Mouse (Mus musculus) spleen, adult 2 months (tissue): ENCODE measurements at regions not wholly inside any gene's neighbourhood (a gene's known extent, or its start where the extent isn't known, plus 50 kb on each side); places are given as distances from the start of the nearest gene placed in this dataset.

ENCODE experiments used
- CTCF ChIP-seq: fragments of 200-500 bp; IDR thresholded peaks from 2 replicates; pipeline ENCODE4 v1.5.1; 2011; ENCODE audit warnings: mild to moderate bottlenecking, inconsistent platforms; ENCODE audit not compliant: insufficient read depth, insufficient read length, insufficient replicate concordance; ENCODE audit errors: extremely low read depth
- POLR2A ChIP-seq: fragments of 200-500 bp; IDR thresholded peaks from 2 replicates; pipeline ENCODE4 v1.6.1; 2011; ENCODE audit warnings: low read depth, low read length, inconsistent platforms

- no peak for TF ChIP-seq POLR2A
- TF ChIP-seq CTCF = no peak
Measured at GRCm38 (mm10) chr16:76200268-76200667, 173.4 kb downstream of the Nrip1 start.
